Mouse (Mus musculus) left cerebral cortex, adult 8-10 months (tissue): ENCODE measurements at regions not wholly inside any gene's neighbourhood (a gene's known extent, or its start where the extent isn't known, plus 50 kb on each side); places are given as distances from the start of the nearest gene placed in this dataset.

Experiments
- DNase-seq, 2 experiments: peaks; one replicate each; pipeline ENCODE4 v3.0.0; 2022; ENCODE audit warnings: low spot score in 2 of 2

GRCm38 (mm10) chr8:128039341-128040064 is 318.9 kb upstream of the Nrp1 start:
- DNase-seq, result no peak

- no peak for DNase-seq
Observed at GRCm38 (mm10) chr8:128042877-128043276, 315.5 kb upstream of the Nrp1 start.

GRCm38 (mm10) chr8:128043392-128043791 is 315.0 kb upstream of the Nrp1 start:
- DNase-seq, result no peak

GRCm38 (mm10) chr8:128056251-128056650 is 302.2 kb upstream of the Nrp1 start:
- no peak for DNase-seq

- DNase-seq, result no peak
Observed at GRCm38 (mm10) chr8:128057845-128058244, 300.6 kb upstream of the Nrp1 start.

- DNase-seq, result no peak
Observed at GRCm38 (mm10) chr8:128059817-128060216, 298.6 kb upstream of the Nrp1 start.

- no peak for DNase-seq
Observed at GRCm38 (mm10) chr8:128064211-128064610, 294.2 kb upstream of the Nrp1 start.

GRCm38 (mm10) chr8:128065127-128065526 is 293.3 kb upstream of the Nrp1 start:
- no peak for DNase-seq

GRCm38 (mm10) chr8:128065964-128066680 is 292.3 kb upstream of the Nrp1 start:
- no peak for DNase-seq

- DNase-seq, result no peak
Observed at GRCm38 (mm10) chr8:128069749-128070148, 288.7 kb upstream of the Nrp1 start.

- DNase-seq, result no peak
Observed at GRCm38 (mm10) chr8:128075566-128075965, 282.8 kb upstream of the Nrp1 start.

- DNase-seq, result no peak
Observed at GRCm38 (mm10) chr8:128076226-128076625, 282.2 kb upstream of the Nrp1 start.

GRCm38 (mm10) chr8:128078740-128079139 is 279.7 kb upstream of the Nrp1 start:
- no peak for DNase-seq

GRCm38 (mm10) chr8:128085800-128086199 is 272.6 kb upstream of the Nrp1 start:
- no peak for DNase-seq

- no peak for DNase-seq
Observed at GRCm38 (mm10) chr8:128087500-128087899, 270.9 kb upstream of the Nrp1 start.

- DNase-seq, result no peak
Observed at GRCm38 (mm10) chr8:128092826-128093225, 265.6 kb upstream of the Nrp1 start.

- DNase-seq, result no peak
Observed at GRCm38 (mm10) chr8:128095451-128095850, 263.0 kb upstream of the Nrp1 start.

- DNase-seq, result no peak
Observed at GRCm38 (mm10) chr8:128097601-128098000, 260.8 kb upstream of the Nrp1 start.

GRCm38 (mm10) chr8:128103380-128103779 is 255.0 kb upstream of the Nrp1 start:
- DNase-seq, result no peak

- DNase-seq, result no peak
Observed at GRCm38 (mm10) chr8:128106569-128106968, 251.8 kb upstream of the Nrp1 start.

- DNase-seq, result no peak
Observed at GRCm38 (mm10) chr8:128107041-128107440, 251.4 kb upstream of the Nrp1 start.

- no peak for DNase-seq
Observed at GRCm38 (mm10) chr8:128109036-128109435, 249.4 kb upstream of the Nrp1 start.

GRCm38 (mm10) chr8:128111132-128111531 is 247.3 kb upstream of the Nrp1 start:
- no peak for DNase-seq
